Mouse (Mus musculus) CH12.LX (cell line): ENCODE measurements around the gene Cib2. TPM values are rescaled to one million over a fixed set of nuclear protein-coding genes. Genes with fewer than 3 reads are reported as not detected.

Experiments used
- DNase-seq: peaks from one replicate; pipeline ENCODE4 v3.0.0-alpha.2; 2013; ENCODE audit errors: extremely low read depth
- H3K27ac ChIP-seq: 2 replicates; pipeline ENCODE4 v1.5.1; 2012; ENCODE audit warnings: low read depth, mild to moderate bottlenecking, control low read depth, moderate library complexity; ENCODE audit not compliant: insufficient read depth
- H3K27me3 ChIP-seq: replicated peaks from 2 replicates; pipeline ENCODE3; 2012; ENCODE audit warnings: inconsistent platforms
- H3K36me3 ChIP-seq, 2 experiments: replicated peaks in 1 of 2; 2 replicates each; pipeline versions ENCODE3 to v1.6.1; 2012; ENCODE audit warnings: inconsistent platforms in 1 of 2, low read length in 1 of 2, mild to moderate bottlenecking in 1 of 2, mixed read lengths in 1 of 2, moderate library complexity in 1 of 2; ENCODE audit not compliant: control insufficient read depth in 1 of 2, insufficient read depth in 1 of 2
- H3K4me1 ChIP-seq, 2 experiments: 2 replicates each; pipeline ENCODE4 v1.6.1; 2012; ENCODE audit warnings: inconsistent platforms in 1 of 2, moderate library complexity in 1 of 2; ENCODE audit not compliant: insufficient read depth in 2 of 2, control insufficient read depth in 1 of 2
- H3K4me2 ChIP-seq: 2 replicates; pipeline ENCODE4 v1.6.1; 2012; ENCODE audit warnings: low read depth, mild to moderate bottlenecking, control low read depth; ENCODE audit not compliant: poor library complexity, insufficient read depth, severe bottlenecking
- H3K4me3 ChIP-seq, 3 experiments: fragments of 150-350 bp in 1 of 3; sonication (generic) in 1 of 3; replicated peaks in 1 of 3; 2 replicates each; pipeline versions ENCODE3 to v1.5.1; 2011 to 2012; ENCODE audit warnings: low read depth in 2 of 3, low read length in 2 of 3, mild to moderate bottlenecking in 2 of 3, moderate library complexity in 2 of 3, control low read depth in 1 of 3, improper control_type of control experiment in 1 of 3, inconsistent platforms in 1 of 3, mixed read lengths in 1 of 3; ENCODE audit not compliant: poor library complexity in 1 of 3
- H3K79me2 ChIP-seq: replicated peaks from 2 replicates; pipeline ENCODE4 v1.6.1; 2012; ENCODE audit warnings: mild to moderate bottlenecking, moderate library complexity; ENCODE audit not compliant: control insufficient read depth, poor library complexity, insufficient read depth, severe bottlenecking; ENCODE audit errors: extremely low read depth
- H3K9ac ChIP-seq: 2 replicates; pipeline ENCODE4 v1.6.1; 2012; ENCODE audit warnings: low read depth, mild to moderate bottlenecking, control low read depth, moderate library complexity; ENCODE audit not compliant: insufficient read depth
- H3K9me3 ChIP-seq: replicated peaks from 2 replicates; pipeline ENCODE3; 2012; ENCODE audit warnings: low read length, inconsistent platforms, mixed read lengths
- BHLHE40 ChIP-seq: IDR thresholded peaks from 2 replicates; pipeline ENCODE4 v1.6.1; 2011; ENCODE audit warnings: mild to moderate bottlenecking, low read depth, low read length, improper control_type of control experiment
- CTCF ChIP-seq, 2 experiments: IDR thresholded peaks in 1 of 2; conservative IDR thresholded peaks in 1 of 2; 2 replicates each; pipeline ENCODE4 v1.5.1; 2011 to 2012; ENCODE audit warnings: low read depth in 2 of 2, low read length in 2 of 2, improper control_type of control experiment in 1 of 2, inconsistent platforms in 1 of 2, mild to moderate bottlenecking in 1 of 2, moderate library complexity in 1 of 2
- E2F4 ChIP-seq: IDR thresholded peaks from 2 replicates; pipeline ENCODE4 v1.6.1; 2011; ENCODE audit warnings: low read depth, low read length, improper control_type of control experiment; ENCODE audit not compliant: insufficient replicate concordance
- EP300 ChIP-seq: IDR thresholded peaks from 2 replicates; pipeline ENCODE4 v1.6.1; 2011; ENCODE audit warnings: low read length, improper control_type of control experiment
- ETS1 ChIP-seq: conservative IDR thresholded peaks from 2 replicates; pipeline ENCODE4 v1.6.1; 2012; ENCODE audit warnings: low read depth, mild to moderate bottlenecking, inconsistent platforms, low read length, improper control_type of control experiment, moderate library complexity
- HCFC1 ChIP-seq: IDR thresholded peaks from 2 replicates; pipeline ENCODE4 v1.6.1; 2012; ENCODE audit warnings: low read depth, mild to moderate bottlenecking, inconsistent platforms, low read length, improper control_type of control experiment
- JUN ChIP-seq: IDR thresholded peaks from 2 replicates; pipeline ENCODE4 v1.6.1; 2011; ENCODE audit warnings: low read depth, mild to moderate bottlenecking, low read length, improper control_type of control experiment, moderate library complexity; ENCODE audit not compliant: insufficient read depth
- JUND ChIP-seq: conservative IDR thresholded peaks from 2 replicates; pipeline ENCODE4 v1.6.1; 2011; ENCODE audit warnings: low read depth, low read length, improper control_type of control experiment
- MAZ ChIP-seq: IDR thresholded peaks from 2 replicates; pipeline ENCODE4 v1.6.1; 2012; ENCODE audit warnings: low read depth, mild to moderate bottlenecking, inconsistent platforms, low read length, improper control_type of control experiment, moderate library complexity
- MEF2A ChIP-seq: IDR thresholded peaks from 2 replicates; pipeline ENCODE4 v1.6.1; 2014; ENCODE audit warnings: low read depth, mild to moderate bottlenecking, inconsistent platforms, low read length, improper control_type of control experiment, borderline replicate concordance
- MXI1 ChIP-seq: IDR thresholded peaks from 2 replicates; pipeline ENCODE4 v1.6.1; 2011; ENCODE audit warnings: mild to moderate bottlenecking, low read depth, low read length, improper control_type of control experiment
- NELFE ChIP-seq: IDR thresholded peaks from 2 replicates; pipeline ENCODE4 v1.6.1; 2011; ENCODE audit warnings: low read depth, low read length, improper control_type of control experiment
- POLR2A ChIP-seq: IDR thresholded peaks from 2 replicates; pipeline ENCODE4 v1.6.1; 2011; ENCODE audit warnings: low read depth, mild to moderate bottlenecking, improper control_type of control experiment, low read length
- RAD21 ChIP-seq: IDR thresholded peaks from 2 replicates; pipeline ENCODE4 v1.6.1; 2011; ENCODE audit warnings: low read depth, mild to moderate bottlenecking, low read length, improper control_type of control experiment, moderate library complexity
- SIN3A ChIP-seq: IDR thresholded peaks from 2 replicates; pipeline ENCODE4 v1.6.1; 2012; ENCODE audit warnings: low read length, improper control_type of control experiment, inconsistent platforms
- SMC3 ChIP-seq: IDR thresholded peaks from 2 replicates; pipeline ENCODE4 v1.6.1; 2011; ENCODE audit warnings: low read depth, low read length, improper control_type of control experiment
- TBP ChIP-seq: conservative IDR thresholded peaks from 2 replicates; pipeline ENCODE4 v1.6.1; 2011; ENCODE audit warnings: low read depth, low read length, improper control_type of control experiment
- UBTF ChIP-seq: IDR thresholded peaks from 2 replicates; pipeline ENCODE4 v1.6.1; 2012; ENCODE audit warnings: low read depth, mild to moderate bottlenecking, inconsistent platforms, low read length, improper control_type of control experiment, moderate library complexity
- USF1 ChIP-seq: IDR thresholded peaks from 2 replicates; pipeline ENCODE4 v1.6.1; 2014; ENCODE audit warnings: low read depth, mild to moderate bottlenecking, inconsistent platforms, low read length, improper control_type of control experiment
- USF2 ChIP-seq: conservative IDR thresholded peaks from 2 replicates; pipeline ENCODE4 v1.6.1; 2011; ENCODE audit warnings: low read depth, low read length, improper control_type of control experiment
- ZC3H11A ChIP-seq: IDR thresholded peaks from 2 replicates; pipeline ENCODE4 v1.6.1; 2012; ENCODE audit warnings: low read depth, mild to moderate bottlenecking, inconsistent platforms, low read length, improper control_type of control experiment
- ZKSCAN1 ChIP-seq: IDR thresholded peaks from 2 replicates; pipeline ENCODE4 v1.6.1; 2012; ENCODE audit warnings: low read depth, inconsistent platforms, low read length, improper control_type of control experiment, borderline replicate concordance
- ZMIZ1 ChIP-seq: IDR thresholded peaks from 2 replicates; pipeline ENCODE4 v1.6.1; 2012; ENCODE audit warnings: low read depth, mild to moderate bottlenecking, inconsistent platforms, low read length, improper control_type of control experiment
- ZNF384 ChIP-seq: IDR thresholded peaks from 2 replicates; pipeline ENCODE4 v1.6.1; 2012; ENCODE audit warnings: low read depth, low read length, improper control_type of control experiment, inconsistent platforms
- dilution Hi-C: fragments of 300-500 bp; cut with MboI; formaldehyde crosslinking; loops from 2 replicates; pipeline ENCODE4 v1.14.3; 2020; ENCODE audit warnings: low sequenced_read_pairs; ENCODE audit not compliant: extremely low pct_unique_long_range_greater_than_20kb, extremely low pct_ligation_motif_present
- in situ Hi-C: fragments of 300-500 bp; cut with MboI; formaldehyde crosslinking; loops from 3 replicates; pipeline ENCODE4 v1.14.3; 2019; ENCODE audit warnings: low sequenced_read_pairs, low pct_ligation_motif_present, low pct_unique_long_range_greater_than_20kb, mixed read lengths
- polyA plus RNA-seq: library from polyadenylated mRNA; unstranded; fragments of >175 nt; gene quantifications from 2 replicates; pipeline ENCODE4 v1.2.1, GENCODE M21; 2012; ENCODE audit warnings: low read depth; ENCODE audit not compliant: insufficient read length
- total RNA-seq, 2 experiments: library from RNA; depleted of rRNA; stranded (reverse); fragments of 300-350 nt in 1 of 2; fragments of >200 nt in 1 of 2; gene quantifications; 2 replicates each; pipeline ENCODE4 v1.2.3; 2012 to 2014

Gene Cib2
- total and polyA plus RNA-seq, 3 experiments: 2.1 to 3.5 (median 3.4) TPM

DNA sequence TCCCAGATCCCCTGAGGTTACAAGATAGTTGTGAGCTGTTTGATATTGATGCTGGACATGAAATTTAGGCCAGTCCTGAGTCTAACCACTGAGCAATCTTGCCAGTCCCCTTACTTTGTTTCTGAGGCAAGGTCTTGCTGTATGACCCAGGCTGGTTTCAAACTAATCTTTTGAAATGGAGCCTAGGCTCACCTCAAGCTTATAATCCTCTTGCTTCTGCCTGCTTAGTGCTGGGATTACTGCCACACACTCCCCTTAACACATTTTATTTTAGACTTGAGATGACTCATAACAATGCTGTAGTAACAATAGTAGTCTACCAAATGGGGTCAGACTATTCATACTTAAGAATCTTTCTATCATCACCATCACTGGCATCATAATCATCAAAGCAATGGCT lies 28.6 kb downstream of the Cib2 start:
- no peaks in the 10 kb centered on the region for H3K36me3 ChIP-seq
- in situ Hi-C loops: no loop called here
- H3K9me3 ChIP-seq: no peaks in the 10 kb centered on the region
- H3K4me2 ChIP-seq: no peak overlapping the region
- no peaks in the 10 kb centered on the region for H3K79me2 ChIP-seq
- H3K9ac ChIP-seq: no peak overlapping the region
- no peak overlapping the region for H3K27ac ChIP-seq
- dilution Hi-C loops: no loop called here
- no peak overlapping the region for H3K4me3 ChIP-seq
- H3K27me3 ChIP-seq: no peaks in the 10 kb centered on the region
- TF ChIP-seq SMC3 (no peak), ZKSCAN1 (no peak), ZMIZ1 (no peak), JUN (no peak), SIN3A (no peak), JUND (no peak), E2F4 (no peak), USF1 (no peak), EP300 (no peak), UBTF (no peak), NELFE (no peak), POLR2A (no peak), RAD21 (no peak), ETS1 (no peak), ZNF384 (no peak), HCFC1 (no peak), MEF2A (no peak), MAZ (no peak), ZC3H11A (no peak), TBP (no peak)
- H3K4me1 ChIP-seq: peaks cover 13 to 78% of the 10 kb centered on the region in 2 experiments
- DNase-seq: no peak

DNA sequence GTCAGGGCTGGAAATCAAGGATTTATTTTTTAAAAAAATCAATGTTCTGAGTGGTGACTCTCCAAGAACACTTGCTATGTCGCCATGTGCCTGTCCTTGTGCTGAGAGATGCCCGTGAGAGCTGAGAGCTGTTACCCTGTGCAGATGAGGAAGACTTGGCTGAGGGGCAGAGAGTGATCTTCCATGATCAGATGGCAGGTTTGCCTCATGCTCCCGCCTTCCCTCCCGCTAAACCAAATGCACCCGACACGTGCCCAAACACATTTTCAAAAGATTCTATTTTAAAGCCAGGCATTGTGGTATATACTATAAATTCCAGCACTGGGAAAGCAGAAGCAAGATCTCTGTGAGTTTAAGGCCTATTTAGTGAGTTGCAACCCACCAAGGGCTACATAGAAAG lies 29.2 kb downstream of the Cib2 start:
- TF ChIP-seq CTCF (conservative IDR thresholded peaks at IDR 0.05 in 1 of 2, IDR thresholded peaks at IDR 0.05 in 1 of 2; ENCODE audit: low read depth in 2 of 2, low read length in 2 of 2) (no peak), USF2 (no peak), MXI1 (no peak), ZNF384 (no peak), POLR2A (no peak), MEF2A (no peak), NELFE (no peak), BHLHE40 (peak; percentile 11; the same call in 1 of the 2 replicates)
- Histone ChIP-seq H3K4me3 (no peak overlapping the region), H3K79me2 (no peaks in the 10 kb centered on the region), H3K27me3 (no peaks in the 10 kb centered on the region), H3K36me3 (no peaks in the 10 kb centered on the region), H3K4me1 (peaks cover 13 to 74% of the 10 kb centered on the region in 2 experiments), H3K27ac (no peak overlapping the region), H3K4me2 (no peak overlapping the region), H3K9me3 (no peaks in the 10 kb centered on the region), H3K9ac (no peak overlapping the region)
- no peak for DNase-seq
- in situ Hi-C loops (no loop called here), dilution Hi-C loops (no loop called here)
